Mouse (Mus musculus): ENCODE measurements at regions not wholly inside any gene's neighbourhood (a gene's known extent, or its start where the extent isn't known, plus 50 kb on each side); places are given as distances from the start of the nearest gene placed in this dataset.

GRCm38 (mm10) chr14:103949950-103950349 lies 105.7 kb upstream of the Ednrb start:
- WGBS, result 29% methylated on average over 6 of the region's 6 CpGs
- ATAC-seq (ENCODE audit: low FRiP score, low TSS enrichment), result peak; percentile 59
- Histone ChIP-seq H3K27ac (ENCODE audit: low read length) (no peak overlapping the region), H3K4me1 (ENCODE audit: insufficient read depth, low read length) (no peaks in the 10 kb centered on the region), H3K9me3 (ENCODE audit: low read length) (no peaks in the 10 kb centered on the region), H3K4me2 (replicated peaks; ENCODE audit: low read depth, low read length) (no peak overlapping the region), H3K36me3 (ENCODE audit: insufficient read depth, low read length) (no peaks in the 10 kb centered on the region), H3K9ac (replicated peaks; ENCODE audit: low read length) (no peak overlapping the region), H3K4me3 (ENCODE audit: low read length) (no peak overlapping the region), H3K27me3 (ENCODE audit: insufficient read depth, low read length) (no peaks in the 10 kb centered on the region)

GRCm38 (mm10) chr14:103948026-103948777 lies 104.0 kb upstream of the Ednrb start:
- WGBS, result 42% methylated on average over 3 of the region's 3 CpGs

GRCm38 (mm10) chr14:103945753-103946152 lies 101.6 kb upstream of the Ednrb start:
- WGBS, result 61% methylated on average over 1 of the region's 1 CpGs

More at GRCm38 (mm10) chr14:103948026-103948777, 104.0 kb upstream of the Ednrb start:
- no peaks in the 10 kb centered on the region for H3K9me3 ChIP-seq (ENCODE audit: low read length)
- no peak overlapping the region for H3K27ac ChIP-seq (ENCODE audit: low read length)
- no peak overlapping the region for H3K9ac ChIP-seq (replicated peaks; ENCODE audit: low read length)
- H3K4me1 ChIP-seq (ENCODE audit: insufficient read depth, low read length), result no peaks in the 10 kb centered on the region
- no peaks in the 10 kb centered on the region for H3K27me3 ChIP-seq (ENCODE audit: insufficient read depth, low read length)
- ATAC-seq (ENCODE audit: low FRiP score, low TSS enrichment), result no peak; the same call in 1 of the 2 replicates
- H3K4me2 ChIP-seq (replicated peaks; ENCODE audit: low read depth, low read length), result no peak overlapping the region
- no peaks in the 10 kb centered on the region for H3K36me3 ChIP-seq (ENCODE audit: insufficient read depth, low read length)
- no peak overlapping the region for H3K4me3 ChIP-seq (ENCODE audit: low read length)

GRCm38 (mm10) chr14:103939867-103940266 lies 95.7 kb upstream of the Ednrb start:
- no peak overlapping the region for H3K4me3 ChIP-seq (ENCODE audit: low read length)
- no peaks in the 10 kb centered on the region for H3K36me3 ChIP-seq (ENCODE audit: insufficient read depth, low read length)
- 0 out of 2 replicates have a peak overlapping the region, but pooled peaks have one; percentile 22 for H3K9ac ChIP-seq (replicated peaks; ENCODE audit: low read length)
- H3K4me2 ChIP-seq (replicated peaks; ENCODE audit: low read depth, low read length), result no peak overlapping the region
- H3K27me3 ChIP-seq (ENCODE audit: insufficient read depth, low read length), result no peaks in the 10 kb centered on the region
- no peak for ATAC-seq (ENCODE audit: low FRiP score, low TSS enrichment)
- no peak overlapping the region for H3K27ac ChIP-seq (ENCODE audit: low read length)
- no peaks in the 10 kb centered on the region for H3K9me3 ChIP-seq (ENCODE audit: low read length)
- 14% methylated on average over 3 of the region's 3 CpGs for WGBS
- 0 out of 2 replicates have a peak, but pooled peaks cover 3% of the 10 kb centered on the region for H3K4me1 ChIP-seq (ENCODE audit: insufficient read depth, low read length)

More at GRCm38 (mm10) chr14:103945753-103946152, 101.6 kb upstream of the Ednrb start:
- H3K27me3 ChIP-seq (ENCODE audit: insufficient read depth, low read length), result no peaks in the 10 kb centered on the region
- no peak overlapping the region for H3K27ac ChIP-seq (ENCODE audit: low read length)
- no peak overlapping the region for H3K4me3 ChIP-seq (ENCODE audit: low read length)
- no peaks in the 10 kb centered on the region for H3K4me1 ChIP-seq (ENCODE audit: insufficient read depth, low read length)
- no peak overlapping the region for H3K9ac ChIP-seq (replicated peaks; ENCODE audit: low read length)
- ATAC-seq (ENCODE audit: low FRiP score, low TSS enrichment), result no peak
- H3K9me3 ChIP-seq (ENCODE audit: low read length), result no peaks in the 10 kb centered on the region
- no peak overlapping the region for H3K4me2 ChIP-seq (replicated peaks; ENCODE audit: low read depth, low read length)
- no peaks in the 10 kb centered on the region for H3K36me3 ChIP-seq (ENCODE audit: insufficient read depth, low read length)

GRCm38 (mm10) chr14:103938937-103939336 lies 94.7 kb upstream of the Ednrb start:
- no peak overlapping the region for H3K4me3 ChIP-seq (ENCODE audit: low read length)
- WGBS, result 91% methylated on average over 5 of the region's 5 CpGs
- no peaks in the 10 kb centered on the region for H3K27me3 ChIP-seq (ENCODE audit: insufficient read depth, low read length)
- H3K9ac ChIP-seq (replicated peaks; ENCODE audit: low read length), result no peak overlapping the region
- H3K36me3 ChIP-seq (ENCODE audit: insufficient read depth, low read length), result no peaks in the 10 kb centered on the region
- no peak overlapping the region for H3K27ac ChIP-seq (ENCODE audit: low read length)
- H3K9me3 ChIP-seq (ENCODE audit: low read length), result no peaks in the 10 kb centered on the region
- ATAC-seq (ENCODE audit: low FRiP score, low TSS enrichment), result no peak
- no peak overlapping the region for H3K4me2 ChIP-seq (replicated peaks; ENCODE audit: low read depth, low read length)
- 0 out of 2 replicates have a peak, but pooled peaks cover 3% of the 10 kb centered on the region for H3K4me1 ChIP-seq (ENCODE audit: insufficient read depth, low read length)

- ATAC-seq (ENCODE audit: low FRiP score, low TSS enrichment), result peak; percentile 61; the same call in 1 of the 2 replicates
- H3K9me3 ChIP-seq (ENCODE audit: low read length), result no peaks in the 10 kb centered on the region
- H3K4me1 ChIP-seq (ENCODE audit: insufficient read depth, low read length), result 0 out of 2 replicates have a peak, but pooled peaks cover 3% of the 10 kb centered on the region
- H3K27ac ChIP-seq (ENCODE audit: low read length), result no peak overlapping the region
- WGBS, result 86% methylated on average over 9 of the region's 9 CpGs
- no peaks in the 10 kb centered on the region for H3K27me3 ChIP-seq (ENCODE audit: insufficient read depth, low read length)
- no peaks in the 10 kb centered on the region for H3K36me3 ChIP-seq (ENCODE audit: insufficient read depth, low read length)
- no peak overlapping the region for H3K4me3 ChIP-seq (ENCODE audit: low read length)
- no peak overlapping the region for H3K9ac ChIP-seq (replicated peaks; ENCODE audit: low read length)
- H3K4me2 ChIP-seq (replicated peaks; ENCODE audit: low read depth, low read length), result no peak overlapping the region
These were observed 94.0 kb upstream of the Ednrb start for GRCm38 (mm10) chr14:103938201-103938600.

GRCm38 (mm10) chr14:103937700-103938099 lies 93.5 kb upstream of the Ednrb start:
- H3K9ac ChIP-seq (replicated peaks; ENCODE audit: low read length), result no peak overlapping the region
- ATAC-seq (ENCODE audit: low FRiP score, low TSS enrichment), result peak; percentile 75; the same call in 1 of the 2 replicates
- H3K4me2 ChIP-seq (replicated peaks; ENCODE audit: low read depth, low read length), result no peak overlapping the region
- 0 out of 2 replicates have a peak, but pooled peaks cover 3% of the 10 kb centered on the region for H3K4me1 ChIP-seq (ENCODE audit: insufficient read depth, low read length)
- H3K27ac ChIP-seq (ENCODE audit: low read length), result no peak overlapping the region
- H3K4me3 ChIP-seq (ENCODE audit: low read length), result no peak overlapping the region
- WGBS, result 80% methylated on average over 6 of the region's 6 CpGs
- H3K27me3 ChIP-seq (ENCODE audit: insufficient read depth, low read length), result no peaks in the 10 kb centered on the region
- no peaks in the 10 kb centered on the region for H3K36me3 ChIP-seq (ENCODE audit: insufficient read depth, low read length)
- H3K9me3 ChIP-seq (ENCODE audit: low read length), result no peaks in the 10 kb centered on the region

GRCm38 (mm10) chr14:103933813-103934212 lies 89.6 kb upstream of the Ednrb start:
- WGBS, result 91% methylated on average over 3 of the region's 3 CpGs
- no peak overlapping the region for H3K4me3 ChIP-seq (ENCODE audit: low read length)
- H3K27ac ChIP-seq (ENCODE audit: low read length), result no peak overlapping the region
- H3K9ac ChIP-seq (replicated peaks; ENCODE audit: low read length), result no peak overlapping the region
- no peaks in the 10 kb centered on the region for H3K36me3 ChIP-seq (ENCODE audit: insufficient read depth, low read length)
- H3K9me3 ChIP-seq (ENCODE audit: low read length), result no peaks in the 10 kb centered on the region
- ATAC-seq (ENCODE audit: low FRiP score, low TSS enrichment), result no peak
- H3K27me3 ChIP-seq (ENCODE audit: insufficient read depth, low read length), result no peaks in the 10 kb centered on the region
- no peaks in the 10 kb centered on the region for H3K4me1 ChIP-seq (ENCODE audit: insufficient read depth, low read length)
- H3K4me2 ChIP-seq (replicated peaks; ENCODE audit: low read depth, low read length), result no peak overlapping the region

GRCm38 (mm10) chr14:103932170-103932569 lies 88.0 kb upstream of the Ednrb start:
- Histone ChIP-seq H3K4me3 (ENCODE audit: low read length) (no peak overlapping the region), H3K4me2 (replicated peaks; ENCODE audit: low read depth, low read length) (no peak overlapping the region), H3K9ac (replicated peaks; ENCODE audit: low read length) (no peak overlapping the region), H3K36me3 (ENCODE audit: insufficient read depth, low read length) (no peaks in the 10 kb centered on the region), H3K4me1 (ENCODE audit: insufficient read depth, low read length) (no peaks in the 10 kb centered on the region), H3K27ac (ENCODE audit: low read length) (no peak overlapping the region), H3K27me3 (ENCODE audit: insufficient read depth, low read length) (no peaks in the 10 kb centered on the region), H3K9me3 (ENCODE audit: low read length) (no peaks in the 10 kb centered on the region)
- WGBS, result 31% methylated on average over 7 of the region's 7 CpGs
- ATAC-seq (ENCODE audit: low FRiP score, low TSS enrichment), result peak; percentile 91

GRCm38 (mm10) chr14:103929734-103930364 lies 85.6 kb upstream of the Ednrb start:
- Histone ChIP-seq H3K4me1 (ENCODE audit: insufficient read depth, low read length) (no peaks in the 10 kb centered on the region), H3K4me2 (replicated peaks; ENCODE audit: low read depth, low read length) (no peak overlapping the region), H3K36me3 (ENCODE audit: insufficient read depth, low read length) (no peaks in the 10 kb centered on the region), H3K9ac (replicated peaks; ENCODE audit: low read length) (no peak overlapping the region), H3K27me3 (ENCODE audit: insufficient read depth, low read length) (no peaks in the 10 kb centered on the region), H3K9me3 (ENCODE audit: low read length) (no peaks in the 10 kb centered on the region), H3K4me3 (ENCODE audit: low read length) (no peak overlapping the region), H3K27ac (ENCODE audit: low read length) (peak overlapping the region; percentile 58; the same call in 1 of the 2 replicates)
- no peak for ATAC-seq (ENCODE audit: low FRiP score, low TSS enrichment)
- 90% methylated on average over 11 of the region's 11 CpGs for WGBS
